Mouse (Mus musculus) liver, embryonic 16.5 days (tissue): ENCODE data around the gene Lce3e. TPM values are rescaled to one million over a fixed set of nuclear protein-coding genes. Genes with fewer than 3 reads are reported as not detected.

Experiments used
- ATAC-seq: fragments of 200-750 bp; cut with Nextera tagmentation; 2 replicates; pipeline ENCODE4 v1.8.0; 2017; ENCODE audit warnings: low read depth, mild to moderate bottlenecking, moderate number of reproducible peaks, moderate library complexity
- H3K27ac ChIP-seq: fragments of 300-500 bp; sonication (generic); 2 replicates; pipeline ENCODE4 v1.5.1; 2014; ENCODE audit warnings: mild to moderate bottlenecking, low read length
- H3K27me3 ChIP-seq: fragments of 300-500 bp; sonication (generic); 2 replicates; pipeline ENCODE4 v1.6.1; 2014; ENCODE audit warnings: low read depth, low read length, mixed read lengths; ENCODE audit not compliant: control insufficient read depth, insufficient read depth
- H3K36me3 ChIP-seq: fragments of 300-500 bp; sonication (generic); 2 replicates; pipeline ENCODE4 v1.6.1; 2014; ENCODE audit warnings: mild to moderate bottlenecking; ENCODE audit not compliant: control insufficient read depth, insufficient read depth
- H3K4me1 ChIP-seq: fragments of 300-500 bp; sonication (generic); 2 replicates; pipeline ENCODE4 v1.6.1; 2014; ENCODE audit warnings: low read depth, low read length, mixed read lengths; ENCODE audit not compliant: control insufficient read depth
- H3K4me2 ChIP-seq: fragments of 300-500 bp; sonication (generic); 2 replicates; pipeline ENCODE4 v1.6.1; 2014; ENCODE audit warnings: low read depth, low read length, mixed read lengths
- H3K4me3 ChIP-seq: fragments of 300-500 bp; sonication (generic); 2 replicates; pipeline ENCODE4 v1.5.1; 2014; ENCODE audit warnings: low read depth, mild to moderate bottlenecking, low read length
- H3K9ac ChIP-seq: fragments of 300-500 bp; sonication (generic); 2 replicates; pipeline ENCODE4 v1.6.1; 2014; ENCODE audit warnings: low read depth, low read length
- H3K9me3 ChIP-seq: fragments of 300-500 bp; sonication (generic); replicated peaks from 2 replicates; pipeline ENCODE4 v1.6.1; 2016; ENCODE audit warnings: low read length; ENCODE audit not compliant: control insufficient read depth
- WGBS: fragments of 180-500 bp; shearing (Covaris S2); extraction: QIAGEN DNeasy Blood & Tissue Kit; methylation state at CpG from one replicate; pipeline ENCODE4 v1.1.7; 2014; ENCODE audit not compliant: insufficient replicate concordance; 5-methylcytosine and 5-hydroxymethylcytosine counted together
- polyA plus RNA-seq: library from polyadenylated mRNA; unstranded; fragments of >200 nt; fragmentation: Nextera tagmentation; extraction: Ambion mirVana; gene quantifications from 2 replicates; pipeline ENCODE4 v1.2.1, GENCODE M21; 2015

The Lce3e gene
- polyA plus RNA-seq, result not detected in 2 replicates

DNA sequence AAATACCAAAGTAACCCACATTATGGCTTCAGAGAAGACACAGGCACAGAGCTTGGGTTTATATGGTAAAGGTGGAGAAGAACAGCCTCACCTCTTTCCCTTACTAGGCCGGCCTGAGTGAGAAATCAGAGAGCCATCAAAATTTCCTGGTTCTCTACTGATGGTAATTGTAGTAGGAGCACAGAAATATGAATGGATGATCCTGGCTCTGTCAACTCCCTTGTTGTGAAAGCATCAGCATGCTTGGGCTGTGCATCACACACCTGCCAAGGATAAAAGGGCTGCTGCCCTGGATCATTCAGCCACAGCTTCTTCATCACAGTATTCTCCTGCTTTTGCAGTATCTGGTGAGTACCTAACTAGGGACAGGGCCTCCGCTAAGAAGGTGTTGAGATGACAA is at the start of gene Lce3e:
TSS of gene Lce3e (plus strand) at position 301 of the 400 bp plus-strand sequence.
- Histone ChIP-seq H3K9ac (no peak within 1 kb of the TSS), H3K4me1 (no peaks in the 10 kb centered on the region), H3K27ac (no peak within 1 kb of the TSS), H3K9me3 (no peaks in the 10 kb centered on the region), H3K36me3 (no peaks in the 10 kb centered on the region), H3K4me2 (no peak within 1 kb of the TSS), H3K4me3 (no peak within 1 kb of the TSS), H3K27me3 (no peaks in the 10 kb centered on the region)
- 54% methylated on average over 2 of the region's 2 CpGs for WGBS
- ATAC-seq, result no peak

- no peaks in the 10 kb centered on the region for H3K27me3 ChIP-seq
- H3K4me3 ChIP-seq, result no peak overlapping the region
- ATAC-seq, result no peak
- no peaks in the 10 kb centered on the region for H3K36me3 ChIP-seq
- no peaks in the 10 kb centered on the region for H3K9me3 ChIP-seq
- H3K27ac ChIP-seq, result no peak overlapping the region
- WGBS, result 38% methylated on average over 4 of the region's 4 CpGs
- no peaks in the 10 kb centered on the region for H3K4me1 ChIP-seq
- no peak overlapping the region for H3K9ac ChIP-seq
- no peak overlapping the region for H3K4me2 ChIP-seq
Observed at GRCm38 (mm10) chr3:92920364-92920763, 46.5 kb upstream of the Lce3e start.

DNA sequence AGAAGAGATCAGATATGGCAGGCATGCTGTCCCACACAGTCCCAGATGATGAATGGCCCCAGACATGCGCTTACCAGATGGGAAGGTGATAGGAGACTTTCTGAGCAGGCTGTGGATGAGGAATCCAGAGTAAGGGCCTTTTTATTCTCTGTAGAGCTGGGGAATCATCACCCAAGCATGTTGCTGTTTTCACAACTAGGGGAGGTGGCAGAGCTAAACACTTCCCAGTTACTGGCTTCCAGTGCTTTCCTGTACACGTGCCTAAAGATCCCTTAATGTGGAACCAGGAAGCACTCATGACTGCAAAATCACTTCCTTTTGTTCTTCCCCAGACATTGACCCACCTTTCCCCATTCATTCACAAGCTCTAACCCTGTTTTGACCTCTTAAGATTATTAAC is 40.7 kb upstream of the Lce3e start, which contains the start of gene Lce3a:
TSS of gene Lce3a (minus strand) at position 101 of the 400 bp plus-strand sequence.
- WGBS, result 23% methylated on average over 2 of the region's 2 CpGs
- Histone ChIP-seq H3K4me3 (no peak within 1 kb of the TSS), H3K4me2 (no peak within 1 kb of the TSS), H3K27ac (no peak within 1 kb of the TSS), H3K9ac (no peak within 1 kb of the TSS), H3K36me3 (no peaks in the 10 kb centered on the region), H3K9me3 (no peaks in the 10 kb centered on the region), H3K4me1 (no peaks in the 10 kb centered on the region), H3K27me3 (no peaks in the 10 kb centered on the region)
- no peak for ATAC-seq

DNA sequence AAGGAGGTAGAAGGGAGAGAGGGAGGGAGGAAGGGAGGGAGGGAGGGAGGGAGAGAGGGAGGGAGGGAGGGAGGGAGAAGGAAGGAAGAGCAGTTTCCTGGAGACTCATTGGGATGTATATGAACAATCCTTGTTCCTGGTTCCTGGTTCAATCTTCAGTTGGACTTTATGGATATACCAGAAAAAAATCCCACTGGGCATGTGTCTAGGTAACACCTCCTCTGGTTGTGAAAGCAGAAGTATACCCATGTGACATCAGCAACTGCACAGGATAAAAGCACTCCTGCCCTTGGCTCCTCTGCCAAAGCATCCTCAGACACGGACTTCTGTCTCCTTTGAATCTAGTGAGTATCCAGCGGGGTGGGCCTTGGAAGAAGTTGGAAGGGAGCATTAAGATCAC is 34.2 kb upstream of the Lce3e start, which contains the start of gene Lce3b:
TSS of gene Lce3b (plus strand) at position 301 of the 400 bp plus-strand sequence.
- 21% methylated on average over 2 of the region's 2 CpGs for WGBS
- no peaks in the 10 kb centered on the region for H3K27me3 ChIP-seq
- no peak for ATAC-seq
- no peaks in the 10 kb centered on the region for H3K9me3 ChIP-seq
- no peak within 1 kb of the TSS for H3K9ac ChIP-seq
- H3K4me3 ChIP-seq, result no peak within 1 kb of the TSS
- H3K36me3 ChIP-seq, result no peaks in the 10 kb centered on the region
- no peaks in the 10 kb centered on the region for H3K4me1 ChIP-seq
- H3K27ac ChIP-seq, result no peak within 1 kb of the TSS
- H3K4me2 ChIP-seq, result no peak within 1 kb of the TSS

DNA sequence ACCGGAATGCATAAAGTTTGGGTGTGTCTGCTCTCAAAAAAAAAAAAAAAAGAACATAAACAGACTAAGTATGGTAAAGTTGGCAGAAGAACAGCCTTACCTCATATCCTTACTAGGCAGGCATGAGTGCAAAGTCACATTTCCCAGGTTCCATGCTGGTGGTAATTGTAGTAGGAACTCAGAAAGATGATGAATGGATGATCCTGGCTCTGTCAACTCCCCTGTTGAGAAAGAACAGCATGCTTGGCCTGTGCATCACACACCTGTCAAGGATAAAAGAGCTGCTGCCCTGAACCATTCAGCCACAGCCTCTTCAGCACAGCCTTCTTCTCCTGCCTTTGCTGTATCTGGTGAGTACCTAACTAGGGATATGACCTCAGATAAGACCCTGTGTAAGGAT is 22.7 kb upstream of the Lce3e start, which contains the start of gene Lce3c:
TSS of gene Lce3c (plus strand) at position 301 of the 400 bp plus-strand sequence.
- no peak for ATAC-seq
- WGBS, result 57% methylated on average over 1 of the region's 1 CpGs

DNA sequence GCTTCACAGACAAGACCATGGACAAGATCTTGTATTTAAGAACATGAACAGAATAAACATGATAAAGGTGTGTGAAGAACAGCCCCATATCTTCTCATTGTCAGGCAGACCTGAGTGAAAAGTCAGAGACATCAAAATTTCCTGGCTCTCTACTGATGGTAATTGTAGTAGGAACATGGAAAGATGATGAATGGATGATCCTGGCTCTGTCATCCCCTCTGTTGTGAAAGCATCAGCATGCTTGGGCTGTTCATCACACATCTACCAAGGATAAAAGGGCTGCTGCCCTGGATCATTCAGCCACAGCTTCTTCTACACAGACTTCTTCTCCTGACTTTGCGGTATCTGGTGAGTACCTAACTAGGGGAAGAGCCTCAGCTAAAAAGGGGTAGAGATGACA is 9.8 kb upstream of the Lce3e start, which contains the start of gene Lce3d:
TSS of gene Lce3d (plus strand) at position 301 of the 400 bp plus-strand sequence.
- WGBS, result 73% methylated on average over 1 of the region's 1 CpGs
- no peak within 1 kb of the TSS for H3K9ac ChIP-seq
- no peaks in the 10 kb centered on the region for H3K27me3 ChIP-seq
- no peak within 1 kb of the TSS for H3K4me3 ChIP-seq
- H3K36me3 ChIP-seq, result no peaks in the 10 kb centered on the region
- no peak within 1 kb of the TSS for H3K4me2 ChIP-seq
- no peak within 1 kb of the TSS for H3K27ac ChIP-seq
- ATAC-seq, result no peak
- H3K4me1 ChIP-seq, result no peaks in the 10 kb centered on the region
- no peaks in the 10 kb centered on the region for H3K9me3 ChIP-seq

More for the DNA sequence above, 22.7 kb upstream of the Lce3e start, which contains the start of gene Lce3c:
- H3K27ac ChIP-seq, result no peak within 1 kb of the TSS
- H3K4me2 ChIP-seq, result no peak within 1 kb of the TSS
- H3K9ac ChIP-seq, result no peak within 1 kb of the TSS
- no peaks in the 10 kb centered on the region for H3K36me3 ChIP-seq
- H3K4me1 ChIP-seq, result no peaks in the 10 kb centered on the region
- no peaks in the 10 kb centered on the region for H3K27me3 ChIP-seq
- no peaks in the 10 kb centered on the region for H3K9me3 ChIP-seq
- no peak within 1 kb of the TSS for H3K4me3 ChIP-seq

DNA sequence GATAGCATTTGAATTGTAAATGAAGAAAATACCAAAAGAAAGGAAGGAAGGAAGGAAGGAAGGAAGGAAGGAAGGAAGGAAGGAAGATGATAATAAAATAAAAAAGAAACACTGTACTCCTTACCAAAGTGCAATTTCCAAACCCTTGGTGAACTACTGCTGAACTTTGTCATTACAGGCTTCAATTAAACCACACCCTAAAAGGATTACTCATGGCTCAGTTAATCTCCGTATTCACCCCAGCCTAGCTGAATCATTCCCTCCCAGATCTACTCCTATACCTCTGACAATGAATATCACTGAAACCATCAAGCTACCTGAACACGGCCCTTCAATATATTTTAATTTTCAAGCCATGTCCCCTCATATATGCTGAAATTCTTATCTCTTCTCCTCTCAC is 11.6 kb downstream of the Lce3e start:
- ATAC-seq, result no peak
- no peaks in the 10 kb centered on the region for H3K27me3 ChIP-seq
- no peaks in the 10 kb centered on the region for H3K4me1 ChIP-seq
- no peak overlapping the region for H3K27ac ChIP-seq
- no peak overlapping the region for H3K9ac ChIP-seq
- H3K4me3 ChIP-seq, result no peak overlapping the region
- H3K36me3 ChIP-seq, result no peaks in the 10 kb centered on the region
- H3K9me3 ChIP-seq, result no peaks in the 10 kb centered on the region
- H3K4me2 ChIP-seq, result no peak overlapping the region
- 53% methylated on average over 2 of the region's 2 CpGs for WGBS

DNA sequence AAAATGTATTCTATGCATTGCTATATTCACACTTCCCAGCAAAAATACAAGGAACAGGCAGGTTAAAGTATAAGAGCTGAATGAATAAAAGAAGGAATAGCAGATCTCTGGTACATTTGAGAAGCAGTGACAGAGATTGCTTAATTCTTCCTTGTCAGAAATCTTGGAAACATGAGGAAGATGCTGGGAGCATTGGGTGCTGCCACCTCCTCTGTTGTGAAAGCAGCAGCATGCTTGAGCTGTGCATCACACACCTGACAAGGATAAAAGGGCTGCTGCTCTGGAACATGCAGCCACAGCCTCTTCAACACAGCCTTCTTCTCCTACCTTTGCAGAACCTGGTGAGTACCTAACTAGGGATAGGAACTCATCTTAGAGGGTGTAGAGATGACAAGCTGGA is 25.1 kb downstream of the Lce3e start, which contains the start of gene Lce3f:
TSS of gene Lce3f (plus strand) at position 301 of the 400 bp plus-strand sequence.
- no peak for ATAC-seq
- H3K36me3 ChIP-seq, result no peaks in the 10 kb centered on the region
- no peak within 1 kb of the TSS for H3K4me3 ChIP-seq
- no peaks in the 10 kb centered on the region for H3K27me3 ChIP-seq
- no peak within 1 kb of the TSS for H3K4me2 ChIP-seq
- H3K9ac ChIP-seq, result no peak within 1 kb of the TSS
- no peak within 1 kb of the TSS for H3K27ac ChIP-seq
- no peaks in the 10 kb centered on the region for H3K9me3 ChIP-seq
- H3K4me1 ChIP-seq, result no peaks in the 10 kb centered on the region

GRCm38 (mm10) chr3:92998691-92999090 is 31.8 kb downstream of the Lce3e start:
- H3K27ac ChIP-seq, result no peak overlapping the region
- no peaks in the 10 kb centered on the region for H3K36me3 ChIP-seq
- no peaks in the 10 kb centered on the region for H3K9me3 ChIP-seq
- ATAC-seq, result no peak
- H3K4me3 ChIP-seq, result no peak overlapping the region
- no peak overlapping the region for H3K4me2 ChIP-seq
- no peak overlapping the region for H3K9ac ChIP-seq
- 6% methylated on average over 7 of the region's 7 CpGs for WGBS
- no peaks in the 10 kb centered on the region for H3K27me3 ChIP-seq
- no peaks in the 10 kb centered on the region for H3K4me1 ChIP-seq
